13 mouse cellular contexts compared by ENCODE assay signal in the genomic region with DNA sequence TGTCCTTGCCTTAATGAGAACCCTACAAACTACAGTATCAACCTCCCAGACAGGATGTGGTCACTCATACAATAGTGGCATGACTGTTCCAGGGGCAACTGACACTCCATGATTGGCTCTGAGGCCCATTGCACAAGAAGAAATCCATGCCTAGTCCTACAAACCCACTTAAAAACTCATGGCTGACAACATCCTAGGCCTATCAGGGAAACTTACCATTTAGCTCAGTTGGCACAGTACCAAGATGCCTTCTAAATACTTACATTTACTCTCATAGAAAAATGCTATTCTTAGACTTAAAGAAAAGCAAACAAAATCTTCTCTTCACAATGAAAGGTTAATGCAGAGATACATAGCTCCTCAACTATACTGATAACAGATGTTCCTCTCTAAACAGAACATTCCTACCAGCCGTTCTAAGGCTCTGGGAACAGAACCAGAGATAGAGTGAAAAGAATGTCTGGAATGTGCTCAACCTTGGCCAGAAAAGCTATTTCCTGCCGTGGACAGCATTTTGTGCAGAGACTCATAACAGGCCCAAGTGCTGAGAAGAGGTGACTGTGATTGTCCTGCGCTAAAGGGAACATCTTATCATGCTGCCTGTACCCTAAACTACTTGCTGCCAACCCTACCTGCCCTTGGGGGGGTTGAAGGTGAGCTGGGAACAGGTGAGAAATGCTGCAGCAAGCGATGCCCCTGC. TPM values are rescaled to one million over a fixed set of nuclear protein-coding genes. Genes with fewer than 3 reads are reported as not detected.
DNase-seq lines count a peak whose midpoint lies in the region; ATAC-seq and TF ChIP-seq lines count a peak whose summit lies in the region.
"Had no signal": no experiment of that assay in that cellular context is flagged by ENCODE, and none has a peak within 500 bp of the region (broad histone marks: within the 10 kb centered on the region; RNA-seq: fewer than 3 reads in every experiment).

No protein-coding gene starts in this region.

- no peaks in the 10 kb centered on the region for H3K36me3 ChIP-seq in lung, embryonic 14.5 days (ENCODE audit: insufficient read depth)
- H3K36me3 ChIP-seq in embryonic facial prominence, embryonic 15.5 days: no peaks in the 10 kb centered on the region
- H3K36me3 ChIP-seq in intestine, embryonic 16.5 days (ENCODE audit: control insufficient read depth, insufficient read depth, low read length): no peaks in the 10 kb centered on the region

- peak overlapping the region; percentile 67 for H3K27ac ChIP-seq in lung, embryonic 14.5 days (ENCODE audit: low read depth)
- 0 out of 2 replicates have a peak overlapping the region, but pooled peaks have one; percentile 35 for H3K27ac ChIP-seq in embryonic facial prominence, embryonic 15.5 days (replicated peaks)
- H3K27ac ChIP-seq in intestine, embryonic 16.5 days (ENCODE audit: low read length): peak overlapping the region; percentile 55

- no peaks in the 10 kb centered on the region for H3K27me3 ChIP-seq in lung, embryonic 14.5 days (ENCODE audit: insufficient read depth, low read length)
- no peaks in the 10 kb centered on the region for H3K27me3 ChIP-seq in embryonic facial prominence, embryonic 15.5 days
- H3K27me3 ChIP-seq in intestine, embryonic 16.5 days (replicated peaks; ENCODE audit: control insufficient read depth, insufficient read depth, low read length): no peaks in the 10 kb centered on the region

- TF ChIP-seq POLR2A in lung, adult 2 months (IDR thresholded peaks at IDR 0.05; ENCODE audit: borderline replicate concordance, extremely low read depth, low read depth, low read length): no peak

- peaks cover 9% of the 10 kb centered on the region; the same call in 1 of the 2 replicates for H3K4me1 ChIP-seq in lung, embryonic 14.5 days (ENCODE audit: insufficient read depth)
- H3K4me1 ChIP-seq in lung, adult 2 months (ENCODE audit: control insufficient read depth, insufficient read depth, low read length): no peaks in the 10 kb centered on the region; the same call in 1 of the 2 replicates
- H3K4me1 ChIP-seq in embryonic facial prominence, embryonic 15.5 days: peaks cover 11% of the 10 kb centered on the region; the same call in 1 of the 2 replicates
- H3K4me1 ChIP-seq in intestine, embryonic 16.5 days (ENCODE audit: control insufficient read depth, insufficient read depth, low read length): peaks cover 6% of the 10 kb centered on the region; the same call in 1 of the 2 replicates

- no peak overlapping the region for H3K4me3 ChIP-seq in lung, embryonic 14.5 days (ENCODE audit: low read depth, low read length)
- H3K4me3 ChIP-seq in lung, adult 2 months (replicated peaks; ENCODE audit: extremely low read depth, low read depth, low read length): no peak overlapping the region
- no peak overlapping the region for H3K4me3 ChIP-seq in embryonic facial prominence, embryonic 15.5 days (replicated peaks)
- no peak overlapping the region for H3K4me3 ChIP-seq in intestine, embryonic 16.5 days (ENCODE audit: low read length)

- no peak overlapping the region for H3K4me2 ChIP-seq in lung, embryonic 14.5 days
- no peak overlapping the region for H3K4me2 ChIP-seq in embryonic facial prominence, embryonic 15.5 days (replicated peaks)
- H3K4me2 ChIP-seq in intestine, embryonic 16.5 days (ENCODE audit: low read depth, low read length): no peak overlapping the region

- TF ChIP-seq CTCF in lung, embryonic 14.5 days (IDR thresholded peaks at IDR 0.05; ENCODE audit: low read depth): no peak
- no peak for TF ChIP-seq CTCF in lung, adult 2 months (IDR thresholded peaks at IDR 0.05; ENCODE audit: insufficient read depth, low read length)

- 24% methylated on average over 4 of the region's 4 CpGs for WGBS in lung, embryonic 14.5 days
- 41% methylated on average over 4 of the region's 4 CpGs for WGBS in lung, adult 2 months
- 44% methylated on average over 4 of the region's 4 CpGs for WGBS in embryonic facial prominence, embryonic 15.5 days
- 45% methylated on average over 4 of the region's 4 CpGs for WGBS in intestine, embryonic 16.5 days

- no peak overlapping the region for H3K9ac ChIP-seq in lung, embryonic 14.5 days
- no peak overlapping the region for H3K9ac ChIP-seq in embryonic facial prominence, embryonic 15.5 days
- H3K9ac ChIP-seq in intestine, embryonic 16.5 days (ENCODE audit: low read depth, low read length): no peak overlapping the region

- H3K9me3 ChIP-seq in lung, embryonic 14.5 days (ENCODE audit: low read depth, low read length): no peaks in the 10 kb centered on the region
- H3K9me3 ChIP-seq in embryonic facial prominence, embryonic 15.5 days (replicated peaks): no peaks in the 10 kb centered on the region
- no peaks in the 10 kb centered on the region for H3K9me3 ChIP-seq in intestine, embryonic 16.5 days (ENCODE audit: control insufficient read depth, low read length)

- peak; percentile 83 for DNase-seq in lung, embryonic 14.5 days
- DNase-seq in lung, adult 2 months: no peak
- DNase-seq in telencephalon, adult 2 months (ENCODE audit: low read depth, low spot score): peak; percentile 9
- no peak for DNase-seq in spleen, postnatal 10 days (ENCODE audit: low spot score in 2 of 2)
- DNase-seq in left cerebral cortex, adult 18-20 months (ENCODE audit: low spot score in 2 of 2): no peak
- DNase-seq: cerebellum, postnatal 14 days; gastrocnemius, postnatal 14 days; retina, postnatal 1 day; thymus, adult 18-20 months had no signal

- ATAC-seq in lung, embryonic 14.5 days (ENCODE audit: insufficient read depth): peak; percentile 86
- no peak for ATAC-seq in embryonic facial prominence, embryonic 15.5 days (ENCODE audit: insufficient number of reproducible peaks, low FRiP score, low TSS enrichment, low read depth)
- peak; percentile 64 for ATAC-seq in intestine, embryonic 16.5 days

RNA-seq across cellular contexts. Expression of a gene that starts 37.9 kb away (rescaled TPM):
- 9.3 and 9.9 TPM in 2 replicates for polyA plus RNA-seq in lung, embryonic 14.5 days (2014; fragmentation: Nextera tagmentation; extraction: Ambion mirVana)
- 2.6 and 3.6 TPM in 2 replicates for polyA plus RNA-seq in lung, adult 2 months (2012; rRNA removed)
- polyA plus RNA-seq in embryonic facial prominence, embryonic 15.5 days (2015; fragmentation: Nextera tagmentation; extraction: Ambion mirVana): 11.8 and 12.1 TPM in 2 replicates
- polyA plus RNA-seq in intestine, embryonic 16.5 days (2015; fragmentation: Nextera tagmentation; extraction: Ambion mirVana): 10.8 and 12.1 TPM in 2 replicates
- total RNA-seq in left cerebral cortex, adult 18-20 months (2021): 1 to 10 TPM; 1.5 to 2.0 TPM

RNA-seq across cellular contexts. Expression of a gene that starts 45.9 kb away (rescaled TPM):
- not detected in 2 replicates for polyA plus RNA-seq in lung, embryonic 14.5 days (2014; fragmentation: Nextera tagmentation; extraction: Ambion mirVana)
- not detected in 2 replicates for polyA plus RNA-seq in lung, adult 2 months (2012; rRNA removed)
- polyA plus RNA-seq in embryonic facial prominence, embryonic 15.5 days (2015; fragmentation: Nextera tagmentation; extraction: Ambion mirVana): not detected in 2 replicates
- polyA plus RNA-seq in intestine, embryonic 16.5 days (2015; fragmentation: Nextera tagmentation; extraction: Ambion mirVana): not detected in 2 replicates
- not detected for total RNA-seq in left cerebral cortex, adult 18-20 months (2021)
- total RNA-seq: gastrocnemius, postnatal 14 days; layer of hippocampus, adult 8-10 months; megakaryocyte-erythroid progenitor cell, adult 5-6 weeks had no signal

Comparison
In these comparisons a context has a peak if more than half of its experiments do, and no peak if none do; other contexts are left out.
1. DNase-seq: peak in lung, embryonic 14.5 days (single experiment) and telencephalon, adult 2 months (single experiment); none in lung, adult 2 months (single experiment), spleen, postnatal 10 days (0 of 2) and left cerebral cortex, adult 18-20 months (0 of 2).
2. Peak in every context shown above with its lines, with median percentiles within 50 percentile points of each other: H3K27ac ChIP-seq.